Mouse (Mus musculus): ENCODE measurements around the gene Rac1.
"Not testable (repeated sequence)": the region's sequence is repeated elsewhere in the genome, so short reads cannot be mapped to it uniquely, and the experiment has no call there.

Rac1 gene

DNA sequence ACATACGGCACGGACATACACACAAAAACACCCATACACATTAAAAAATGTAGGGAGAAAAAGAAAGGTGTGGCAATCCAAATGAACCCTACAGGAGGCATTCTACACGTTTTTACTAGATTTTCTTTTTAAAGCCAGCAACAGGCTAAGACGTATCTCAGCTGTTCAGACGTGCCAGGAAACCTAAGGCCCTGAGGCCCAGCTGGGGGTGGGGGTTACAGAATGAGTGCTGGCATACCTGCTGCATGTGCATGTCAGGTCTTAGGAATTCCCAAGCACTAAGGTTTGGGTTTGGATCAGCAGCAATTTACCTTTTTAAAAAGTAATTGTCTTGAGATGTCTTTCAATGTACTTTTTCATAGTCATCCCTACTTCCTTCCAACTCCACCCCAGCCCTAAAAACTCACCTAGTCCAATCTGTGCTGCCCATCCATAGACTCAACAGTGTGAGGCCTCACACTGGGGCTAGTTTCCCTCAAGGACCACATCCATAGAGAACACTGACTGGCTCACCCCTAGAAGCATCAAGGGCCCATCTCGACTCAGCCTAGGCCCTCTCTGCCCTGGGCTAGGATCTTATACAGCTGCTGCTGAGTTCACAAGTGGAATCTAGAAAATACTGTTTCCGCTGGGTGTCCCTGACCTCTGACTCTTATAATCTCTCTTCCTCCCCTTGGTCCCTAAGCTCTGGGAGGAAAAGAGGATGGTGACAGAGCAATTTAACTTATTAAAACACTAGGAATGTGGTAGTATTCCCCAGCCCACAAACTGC lies 2.2 kb downstream of the Rac1 start:
- DNase-seq (ENCODE audit: low spot score), result no peak

DNA sequence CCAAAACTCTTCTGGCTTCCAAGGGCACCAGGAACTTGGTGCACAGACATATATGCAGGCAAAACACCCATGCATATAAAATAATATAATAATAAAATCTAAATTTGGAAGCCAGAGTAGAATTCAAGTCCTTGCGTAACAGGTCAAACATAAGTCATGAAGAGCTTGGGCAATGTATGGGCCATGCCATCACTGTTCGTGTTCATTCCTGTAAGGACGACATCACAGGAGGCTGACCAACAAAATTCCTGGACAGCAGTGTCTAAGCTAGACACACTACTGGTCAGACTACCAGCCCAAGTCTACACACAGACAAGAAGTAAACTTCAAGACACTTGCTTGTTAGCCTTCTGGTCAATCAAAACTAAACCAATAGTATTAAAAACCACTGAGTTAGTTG lies 5.0 kb downstream of the Rac1 start:
- DNase-seq (ENCODE audit: low spot score), result no peak

GRCm38 (mm10) chr5:143520415-143520814 lies 7.4 kb downstream of the Rac1 start:
- no peak for DNase-seq (ENCODE audit: low spot score)

DNA sequence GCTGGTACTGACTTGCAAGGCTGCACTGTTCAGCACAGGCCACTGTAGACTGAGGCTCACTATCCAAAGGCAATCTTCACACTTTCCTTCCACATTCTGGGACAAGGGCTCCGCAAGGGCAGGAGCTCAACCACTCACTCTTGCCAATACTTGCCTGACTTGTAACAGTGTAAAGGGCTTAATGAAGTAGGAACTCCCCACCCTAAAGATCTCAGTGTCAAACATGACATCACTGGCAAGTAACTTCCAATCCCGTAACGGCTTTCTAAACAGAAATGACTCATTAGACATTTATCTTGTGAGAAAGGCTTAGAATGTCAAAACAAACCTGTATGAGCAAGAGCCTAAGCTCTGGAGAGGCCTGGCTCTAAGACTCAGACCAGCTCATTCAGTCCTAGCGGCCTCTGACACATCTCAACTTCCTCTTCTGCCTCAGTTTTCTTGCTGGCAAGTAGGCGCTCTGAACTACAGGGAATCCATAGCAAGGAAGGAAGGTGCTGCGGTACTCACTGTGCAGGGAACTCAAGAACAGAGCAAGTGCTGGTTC lies 9.7 kb downstream of the Rac1 start:
- DNase-seq (ENCODE audit: low spot score), result no peak

GRCm38 (mm10) chr5:143517436-143517835 lies 10.4 kb downstream of the Rac1 start:
- no peak for DNase-seq (ENCODE audit: low spot score)

DNA sequence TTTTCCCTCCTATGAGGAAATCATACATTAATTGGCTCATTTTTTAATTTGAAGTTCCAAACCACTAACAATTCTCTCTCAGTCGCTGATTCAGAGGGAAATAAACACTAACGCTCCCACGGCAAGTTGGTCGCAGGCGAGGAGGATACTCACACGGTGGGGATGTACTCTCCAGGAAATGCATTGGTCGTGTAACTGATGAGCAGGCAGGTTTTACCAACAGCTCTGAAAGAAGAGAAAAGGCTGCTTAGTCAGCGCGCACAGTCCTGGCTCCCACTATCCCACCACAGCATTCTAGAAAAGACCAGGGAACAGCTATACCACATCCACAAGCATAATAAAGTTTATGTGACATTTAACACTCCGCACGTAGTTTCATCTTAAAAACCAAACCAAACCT lies 10.8 kb downstream of the Rac1 start:
- no peak for DNase-seq (ENCODE audit: low spot score)

DNA sequence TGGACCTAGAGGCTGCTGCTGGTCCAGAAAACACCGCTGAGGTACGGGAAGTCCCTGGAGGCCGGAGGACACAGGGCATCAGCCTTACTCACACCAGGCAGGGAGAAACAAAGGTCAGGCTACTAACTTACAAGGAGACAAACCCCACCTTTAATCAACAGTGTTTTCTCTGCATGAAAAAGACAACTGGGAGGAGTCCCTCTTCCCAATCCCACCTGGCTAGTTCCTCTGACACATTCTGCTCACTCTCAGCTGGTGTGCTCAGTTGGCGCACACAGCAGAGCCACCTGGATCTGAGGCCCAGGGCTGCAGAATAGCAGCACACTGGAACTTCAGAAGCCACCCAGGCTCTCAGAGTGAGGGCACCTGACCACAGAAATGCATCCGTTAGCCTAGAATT lies 13.0 kb downstream of the Rac1 start:
- DNase-seq (ENCODE audit: low spot score), result no peak

DNA sequence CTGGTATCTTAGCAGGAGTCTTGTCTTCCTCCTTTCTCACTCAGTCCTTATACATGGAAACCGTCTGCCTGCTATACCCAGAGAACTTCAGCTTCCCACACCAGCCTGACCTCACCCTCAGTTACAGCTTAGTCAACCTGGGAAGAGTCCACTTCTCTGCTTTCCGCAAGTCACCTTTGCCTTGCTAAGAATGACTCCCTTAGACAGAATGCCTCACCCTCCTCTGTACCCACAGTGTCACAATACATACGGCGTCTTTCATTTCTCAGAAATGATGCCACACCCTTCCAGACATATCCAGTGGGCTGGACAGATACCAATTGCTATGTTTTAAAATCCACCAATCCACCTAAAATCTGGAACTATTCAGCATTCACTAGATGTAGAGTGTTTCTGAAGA lies 15.5 kb downstream of the Rac1 start:
- DNase-seq (ENCODE audit: low spot score), result no peak

GRCm38 (mm10) chr5:143511577-143511976 lies 16.3 kb downstream of the Rac1 start:
- DNase-seq (ENCODE audit: low spot score), result no peak

DNA sequence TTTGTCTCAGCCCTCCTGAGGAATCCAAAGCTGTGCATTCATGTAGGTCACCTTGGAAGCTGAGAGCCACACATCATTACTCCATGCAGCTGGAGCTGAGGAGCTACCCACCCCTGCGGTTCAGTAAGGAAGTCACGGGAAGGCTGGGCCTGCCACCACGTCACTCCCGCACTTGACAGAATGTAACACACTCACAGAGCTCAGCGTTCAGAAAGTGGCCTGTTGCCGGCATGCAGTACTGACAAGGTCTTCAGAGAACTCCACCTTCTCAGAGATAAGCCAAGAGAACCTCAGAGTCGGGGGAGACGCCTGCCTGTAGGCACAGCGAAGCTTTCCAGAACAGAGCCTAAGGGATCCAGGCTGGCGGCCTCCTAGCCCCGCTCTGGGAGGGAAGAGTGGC lies 18.1 kb downstream of the Rac1 start:
- no peak for DNase-seq (ENCODE audit: low spot score)

GRCm38 (mm10) chr5:143509294-143509693 lies 18.5 kb downstream of the Rac1 start:
- DNase-seq (ENCODE audit: low spot score), result no peak

GRCm38 (mm10) chr5:143505545-143505944 lies 22.3 kb downstream of the Rac1 start:
- DNase-seq (ENCODE audit: low spot score), result no peak

DNA sequence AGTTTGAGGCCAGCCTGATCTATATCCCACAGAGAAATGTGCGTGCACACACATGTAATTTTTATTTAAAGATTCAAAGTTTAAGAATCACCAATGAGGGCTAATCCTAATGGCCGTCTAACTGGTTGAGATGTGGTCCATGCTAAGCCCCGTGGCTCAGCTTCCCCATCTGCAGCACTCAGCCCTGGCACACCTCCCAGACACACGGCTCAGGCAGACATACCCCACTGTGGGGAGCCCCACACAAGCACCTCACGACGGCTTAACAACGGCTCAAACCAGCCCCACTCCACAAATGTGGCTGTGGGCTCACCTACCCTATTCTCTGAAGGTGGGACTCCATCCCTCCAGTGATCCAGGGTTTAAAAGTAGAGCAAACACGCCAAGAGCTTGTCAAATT lies 22.8 kb downstream of the Rac1 start:
- DNase-seq (ENCODE audit: low spot score), result no peak

DNA sequence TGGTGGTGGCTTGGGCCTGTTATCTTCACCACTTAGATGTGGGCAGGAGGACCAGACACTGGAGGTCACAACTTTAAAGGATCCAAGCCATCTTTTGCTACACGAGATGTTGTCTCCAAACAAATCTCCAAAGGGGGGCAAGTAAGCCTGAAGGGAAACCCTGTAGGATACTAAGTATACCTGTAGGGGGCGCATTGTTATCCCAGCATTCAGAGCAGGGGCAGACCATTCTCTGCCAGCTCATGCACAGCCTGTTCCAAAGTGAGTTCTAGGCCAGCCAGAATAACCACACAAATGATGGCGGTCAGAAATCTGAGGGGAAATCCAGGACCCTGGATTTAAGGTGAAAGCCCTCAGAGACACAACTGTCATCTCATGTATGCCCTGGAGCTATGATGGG lies 23.4 kb downstream of the Rac1 start:
- DNase-seq (ENCODE audit: low spot score), result no peak

DNA sequence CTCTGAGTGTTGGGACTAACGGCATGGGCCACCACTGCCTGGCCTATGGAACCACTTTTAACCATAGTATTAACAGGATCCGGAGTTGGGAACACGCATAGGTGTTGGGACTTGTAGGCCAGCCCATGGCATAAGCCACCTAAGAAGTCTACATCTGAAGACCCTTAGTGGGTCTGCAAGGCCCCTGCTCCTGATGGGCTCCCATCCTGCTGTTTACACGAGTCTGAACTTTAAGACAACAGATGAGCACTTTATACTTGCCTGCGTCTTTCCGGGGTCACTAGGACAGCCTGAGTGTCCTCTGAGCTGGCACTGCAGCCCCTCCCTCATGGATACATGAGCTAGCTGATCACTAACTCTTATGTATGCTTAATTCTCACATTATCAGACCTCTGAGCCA lies 24.1 kb downstream of the Rac1 start:
- no peak for DNase-seq (ENCODE audit: low spot score)

GRCm38 (mm10) chr5:143502899-143503557 lies 24.8 kb downstream of the Rac1 start:
- DNase-seq (ENCODE audit: low spot score), result no peak

DNA sequence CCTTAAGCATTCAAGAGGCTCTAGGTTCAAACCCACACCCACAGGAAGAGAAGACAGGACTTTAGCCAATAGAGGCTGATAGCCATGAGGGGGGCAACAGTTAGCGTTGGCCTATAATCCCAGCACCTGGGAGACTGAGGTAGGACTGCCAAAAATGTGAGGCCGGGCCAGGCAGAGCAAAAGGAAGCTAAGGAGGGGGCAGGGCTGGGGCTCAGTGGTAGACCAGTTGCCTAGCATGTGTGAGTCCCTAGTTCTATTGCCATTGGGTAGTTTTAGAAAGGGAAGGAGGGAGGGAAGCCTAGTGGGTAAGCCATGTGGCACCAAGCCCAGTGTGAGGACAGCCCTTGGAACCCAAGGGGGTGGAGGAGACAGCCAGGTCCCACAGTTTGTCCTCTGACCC lies 26.2 kb downstream of the Rac1 start:
- DNase-seq (ENCODE audit: low spot score), result no peak

DNA sequence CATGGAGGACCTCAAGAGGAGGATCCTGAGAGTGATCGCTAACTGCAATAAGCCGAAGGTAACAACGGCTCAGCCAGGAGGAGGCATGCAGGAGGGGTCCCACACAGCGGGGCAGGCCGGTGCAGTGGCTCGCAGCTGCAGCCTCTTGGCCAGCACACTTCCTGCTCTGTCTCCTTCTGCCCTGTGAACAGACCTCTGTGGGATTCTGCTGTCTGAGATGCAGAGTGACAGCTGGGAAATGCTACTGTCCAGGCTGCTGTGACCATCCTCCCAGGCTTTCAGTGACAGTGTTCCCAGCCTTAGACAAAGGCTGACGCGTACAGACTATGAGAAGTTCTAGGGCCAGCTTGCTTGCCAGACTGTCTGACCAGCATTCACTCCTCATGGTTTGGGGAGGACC lies 26.7 kb downstream of the Rac1 start:
- DNase-seq (ENCODE audit: low spot score), result no peak

- not testable (repeated sequence) for DNase-seq (ENCODE audit: low spot score)
Observed at GRCm38 (mm10) chr5:143500711-143501110, 27.1 kb downstream of the Rac1 start.

DNA sequence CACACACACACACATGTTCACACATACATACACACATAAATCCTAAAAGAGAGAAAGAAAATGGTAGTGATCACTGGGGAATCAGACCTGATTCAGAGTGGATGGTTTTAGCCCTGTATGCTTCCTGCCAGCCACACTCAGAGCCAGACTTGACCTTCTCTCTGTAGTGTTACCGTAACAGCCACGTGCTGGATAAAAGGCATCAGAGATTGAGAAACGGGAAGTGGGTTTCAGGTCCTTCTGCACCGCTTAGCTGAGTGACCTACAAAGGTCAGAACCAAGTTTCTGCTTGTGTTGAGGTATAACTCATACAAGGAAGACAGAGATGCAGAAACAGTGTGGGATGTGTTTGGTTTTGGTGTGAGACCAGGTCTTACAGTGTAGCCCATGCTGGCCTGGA lies 28.1 kb downstream of the Rac1 start:
- DNase-seq (ENCODE audit: low spot score), result no peak

DNA sequence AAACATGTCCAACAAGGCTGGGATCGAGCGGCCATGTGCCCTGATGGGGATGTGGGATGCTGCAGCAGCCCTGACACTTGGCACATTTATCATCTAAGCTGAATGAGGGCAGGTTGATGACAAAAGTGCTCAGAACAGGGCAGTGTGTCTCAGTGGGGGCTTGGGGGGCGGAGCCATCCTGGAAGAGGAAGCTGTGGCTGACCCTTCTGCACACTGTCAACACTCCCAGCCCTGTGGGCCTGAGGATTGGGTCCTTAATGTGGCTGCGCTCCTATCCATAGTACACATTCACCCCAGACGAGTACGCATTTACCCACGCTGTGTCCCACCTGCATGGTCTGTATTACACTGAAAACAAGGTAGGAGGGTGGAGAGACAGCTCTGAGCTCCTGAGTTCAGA lies 28.6 kb downstream of the Rac1 start:
- no peak for DNase-seq (ENCODE audit: low spot score)

DNA sequence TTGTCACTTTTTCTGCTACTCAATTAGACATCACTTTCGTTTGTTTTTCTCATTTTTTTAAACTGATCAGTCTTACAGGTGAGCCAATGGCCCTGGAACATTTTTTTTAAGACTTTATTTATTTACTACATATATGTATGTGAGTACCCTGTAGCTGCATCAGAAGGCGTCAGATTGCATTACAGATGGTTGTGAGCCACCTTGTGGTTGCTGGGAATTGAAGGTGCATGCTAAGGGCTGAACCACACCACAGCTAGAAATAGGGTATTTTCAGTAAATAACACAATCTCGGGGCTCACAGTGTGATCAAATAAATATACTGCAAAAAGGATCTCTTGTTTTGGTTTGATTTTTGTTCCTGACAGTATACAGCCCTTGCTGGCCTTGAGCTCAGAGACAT lies 30.4 kb downstream of the Rac1 start:
- DNase-seq (ENCODE audit: low spot score), result no peak

DNA sequence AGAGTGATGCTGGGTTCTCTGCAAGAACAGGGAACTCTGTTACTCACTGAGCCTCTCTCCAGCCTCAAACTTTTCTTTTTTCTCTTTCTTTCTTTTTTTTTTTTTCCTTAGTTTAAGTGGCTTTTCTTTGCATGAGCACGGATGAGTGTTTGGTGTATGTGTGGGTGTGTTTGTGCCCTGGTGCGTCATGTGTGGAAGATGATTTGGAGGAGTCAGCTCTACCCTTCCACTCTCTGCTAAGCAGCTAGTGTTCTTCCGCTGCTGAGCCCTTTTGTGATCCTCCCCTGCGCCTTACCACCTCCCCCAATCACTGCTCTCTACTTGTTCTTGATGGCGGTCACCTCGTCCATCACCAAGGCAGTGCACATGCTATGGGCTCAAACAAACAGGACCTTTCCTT lies 32.1 kb downstream of the Rac1 start:
- DNase-seq (ENCODE audit: low spot score), result no peak

- DNase-seq (ENCODE audit: low spot score), result no peak
Observed at GRCm38 (mm10) chr5:143493163-143493562, 34.7 kb downstream of the Rac1 start.
